Mouse (Mus musculus) common myeloid progenitor, adult 5-6 weeks (primary cell): Measurements from ENCODE around the gene Snai3. TPM values are rescaled to one million over a fixed set of nuclear protein-coding genes. Genes with fewer than 3 reads are reported as not detected.
A peak's percentile ranks its signal among the peaks of the same experiment; 100 is the strongest.

Source experiments
- ATAC-seq: replicated peaks from 2 replicates; pipeline ENCODE4 v1.8.0; 2016; ENCODE audit warnings: low read depth, mild to moderate bottlenecking, moderate TSS enrichment, inconsistent platforms; ENCODE audit not compliant: poor library complexity, severe bottlenecking
- total RNA-seq: library from RNA; stranded (forward); fragments of 200-1000, 187-1606 nt; gene quantifications from 2 replicates; pipeline ENCODE4 v1.2.3, GENCODE M21; 2017

Snai3 gene
- not detected in 2 replicates for total RNA-seq

- peak; percentile 26 for ATAC-seq
These were observed at the start of gene Snai3 for GRCm38 (mm10) chr8:122460524-122461472. Snai3 (minus strand) TSS chr8:122460733.

DNA sequence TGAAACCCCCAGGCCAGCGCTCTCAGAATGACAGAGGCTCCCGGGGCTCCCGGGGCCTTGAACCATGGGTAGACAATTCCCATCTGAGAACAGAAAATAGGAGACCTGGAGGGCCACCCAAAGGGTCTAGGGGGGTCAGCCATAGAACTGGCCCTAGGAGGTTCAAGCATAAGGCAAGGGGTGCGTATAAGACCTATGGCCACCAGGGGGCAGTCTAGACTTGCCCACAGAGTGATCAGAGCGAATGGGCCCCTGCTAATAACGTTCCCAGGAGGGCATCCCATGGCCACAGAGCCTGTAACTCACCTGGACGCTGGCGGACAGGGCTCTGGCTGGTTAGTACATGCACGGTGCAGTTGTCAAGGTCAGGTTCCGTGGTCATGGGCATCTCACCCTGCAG, 40.3 kb upstream of the Snai3 start:
- peak; percentile 80 for ATAC-seq

DNA sequence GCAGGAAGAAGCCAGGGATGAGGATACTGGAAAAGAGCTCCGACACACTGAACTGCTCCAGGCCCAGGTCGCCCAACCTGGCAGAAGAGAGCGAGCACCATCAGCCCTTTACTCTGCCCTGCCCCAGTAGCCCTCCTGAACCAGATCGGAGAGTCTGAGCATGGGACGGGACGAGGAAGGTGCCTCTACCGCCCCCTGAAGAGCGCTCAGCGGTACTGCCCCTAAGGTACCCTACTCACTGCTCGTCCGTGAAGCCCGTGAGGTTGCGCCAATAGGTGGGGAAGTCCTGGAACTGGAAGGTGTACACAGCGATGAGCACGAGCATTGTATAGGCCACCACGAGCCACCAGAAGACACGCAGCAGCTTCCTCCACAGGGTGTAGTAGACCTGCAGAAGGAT, 37.4 kb upstream of the Snai3 start:
- peak; percentile 29; the same call in 1 of the 2 replicates for ATAC-seq

- ATAC-seq: peak; percentile 10; the same call in 1 of the 2 replicates
These were observed 36.6 kb upstream of the Snai3 start for GRCm38 (mm10) chr8:122497016-122497734.

DNA sequence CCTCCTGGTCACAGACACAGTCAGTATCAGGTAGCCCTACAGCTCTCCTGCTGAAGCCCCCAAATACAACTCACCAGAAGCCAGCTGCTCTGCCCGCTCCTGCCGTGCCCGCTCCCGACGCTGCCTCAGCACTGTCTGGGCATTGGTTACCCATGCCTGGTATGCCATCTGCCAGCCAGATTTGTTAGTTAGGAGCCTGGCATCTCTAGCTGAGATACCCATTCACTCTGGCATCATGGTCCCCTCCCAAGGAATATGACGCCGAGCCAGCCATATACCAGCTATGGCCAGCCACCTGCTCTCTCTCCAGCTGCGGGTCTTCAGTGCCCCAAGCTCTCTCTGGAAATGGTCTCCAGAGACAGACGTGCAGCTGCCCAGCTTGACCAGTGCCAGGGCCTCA, 27.9 kb upstream of the Snai3 start:
- no peak for ATAC-seq

- peak; percentile 70 for ATAC-seq
These were observed 24.3 kb upstream of the Snai3 start for GRCm38 (mm10) chr8:122484831-122485230.

- no peak for ATAC-seq
These were observed 23.3 kb upstream of the Snai3 start for GRCm38 (mm10) chr8:122483877-122484276.

DNA sequence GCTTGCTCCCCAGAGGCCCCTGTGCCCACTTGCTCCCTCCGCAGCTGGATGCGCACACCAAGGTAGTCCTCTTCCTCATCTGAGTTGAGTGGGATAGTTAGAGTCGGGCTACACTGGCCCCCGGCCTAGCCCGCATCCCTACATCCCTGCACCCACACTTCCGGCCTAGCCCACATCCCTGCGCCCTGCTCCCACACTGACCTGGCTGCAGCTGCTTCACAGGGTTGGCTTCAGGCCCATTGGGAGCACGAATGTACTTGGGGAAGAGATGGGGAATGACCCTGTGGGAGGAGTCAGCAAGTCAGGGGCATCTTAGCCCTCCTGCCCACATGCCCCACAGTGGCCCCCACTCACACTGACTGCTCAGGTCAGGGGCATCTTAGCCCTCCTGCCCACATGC, 21.9 kb upstream of the Snai3 start:
- ATAC-seq: no peak

DNA sequence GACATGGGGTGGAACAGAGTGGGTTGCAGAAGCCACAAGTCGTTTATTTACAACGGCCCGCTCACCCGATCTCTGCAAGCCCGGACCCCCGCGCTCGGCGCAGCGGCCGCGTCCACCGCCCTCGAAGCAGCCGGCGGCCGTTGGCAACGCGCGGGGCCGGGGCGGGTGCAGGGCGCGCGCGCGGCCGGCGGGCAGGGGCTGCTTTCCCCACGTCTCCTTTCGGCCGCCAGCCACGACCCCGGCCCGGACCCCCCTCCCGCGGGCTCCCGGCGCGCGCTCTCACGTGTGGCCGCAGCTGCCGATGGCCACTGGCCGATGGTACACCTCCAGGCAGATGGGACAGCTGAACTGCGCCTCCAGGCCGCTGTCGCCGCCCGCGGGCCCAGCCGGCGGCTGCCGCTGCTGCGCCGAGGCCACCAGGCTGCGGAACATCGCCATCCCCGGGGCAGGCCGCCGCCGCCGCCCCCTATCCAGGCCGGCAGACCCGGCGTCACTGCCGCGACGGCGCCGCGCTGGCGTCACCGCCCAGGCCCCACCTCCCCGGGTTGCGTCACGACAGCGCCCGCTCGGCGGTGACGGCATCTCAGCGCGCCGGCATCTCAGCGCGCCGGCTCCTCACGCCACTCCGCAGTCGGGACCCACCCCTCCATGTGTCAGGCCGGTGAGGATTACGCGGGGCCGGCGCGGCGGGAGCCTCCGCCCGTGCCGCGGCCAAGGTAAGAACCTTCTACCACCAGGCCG, 15.2 kb upstream of the Snai3 start, which contains the start of the genes Rnf166 and Ctu2:
Rnf166 (minus strand) TSS at position 485 of the 741 bp plus-strand sequence.
Ctu2 (plus strand) TSS at position 564 of the 741 bp plus-strand sequence.
- peak; percentile 51 for ATAC-seq

DNA sequence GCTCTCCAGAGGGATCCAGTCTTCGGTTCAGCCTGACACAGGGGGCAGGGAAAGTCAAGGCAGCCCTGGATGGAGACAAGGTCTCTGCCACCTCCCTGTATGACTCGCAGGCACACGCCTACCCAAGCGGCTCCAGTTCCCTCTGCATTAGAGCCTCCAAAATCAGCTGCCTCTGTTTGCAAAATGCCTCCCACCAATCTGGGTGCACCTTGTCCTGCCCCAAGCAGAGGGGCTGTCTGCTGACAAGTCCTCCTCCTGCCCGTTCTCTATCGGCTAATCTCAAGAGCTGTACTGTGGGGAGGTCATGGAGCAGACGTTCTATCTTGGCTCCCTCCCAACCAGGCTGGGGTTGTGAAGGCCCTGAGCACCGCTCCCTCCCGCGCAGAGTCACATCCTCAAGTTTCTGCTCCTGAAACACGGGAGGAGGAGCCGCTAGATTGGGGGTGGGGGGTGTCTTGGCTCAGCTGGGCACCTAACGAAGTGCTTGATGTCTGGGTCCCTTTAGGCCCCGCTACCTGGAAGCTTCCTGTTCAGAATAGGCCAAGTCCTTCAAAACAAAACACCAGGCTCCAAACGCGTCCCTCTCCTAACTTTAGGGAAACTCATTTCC, 14.5 kb upstream of the Snai3 start:
- ATAC-seq: 0 out of 2 replicates have a peak, but pooled peaks have one; percentile 6

- peak; percentile 64 for ATAC-seq
These were observed 13.4 kb upstream of the Snai3 start for GRCm38 (mm10) chr8:122473911-122474421.

GRCm38 (mm10) chr8:122470691-122471090, 10.2 kb upstream of the Snai3 start:
- 0 out of 2 replicates have a peak, but pooled peaks have one; percentile 26 for ATAC-seq

DNA sequence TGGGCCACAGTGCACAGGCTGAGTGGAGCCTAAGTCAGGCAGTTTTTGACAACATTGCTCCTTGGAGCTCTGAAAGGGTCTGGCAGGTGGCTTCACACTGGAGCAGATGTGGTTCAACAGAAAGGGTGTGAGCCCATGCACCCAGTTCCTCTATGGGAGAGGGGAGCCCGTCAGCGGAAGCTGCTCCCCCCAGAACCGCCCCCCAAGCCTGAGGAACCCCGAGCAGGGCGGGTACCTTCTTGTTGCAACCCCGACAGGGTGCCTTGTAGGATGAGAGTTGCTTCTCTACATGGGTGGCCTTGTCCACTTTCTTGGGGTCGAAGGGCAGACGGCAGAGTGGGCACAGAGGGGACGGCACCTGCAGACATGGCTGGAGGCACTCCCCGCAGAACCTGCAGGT, 9.4 kb upstream of the Snai3 start:
- 0 out of 2 replicates have a peak, but pooled peaks have one; percentile 17 for ATAC-seq

DNA sequence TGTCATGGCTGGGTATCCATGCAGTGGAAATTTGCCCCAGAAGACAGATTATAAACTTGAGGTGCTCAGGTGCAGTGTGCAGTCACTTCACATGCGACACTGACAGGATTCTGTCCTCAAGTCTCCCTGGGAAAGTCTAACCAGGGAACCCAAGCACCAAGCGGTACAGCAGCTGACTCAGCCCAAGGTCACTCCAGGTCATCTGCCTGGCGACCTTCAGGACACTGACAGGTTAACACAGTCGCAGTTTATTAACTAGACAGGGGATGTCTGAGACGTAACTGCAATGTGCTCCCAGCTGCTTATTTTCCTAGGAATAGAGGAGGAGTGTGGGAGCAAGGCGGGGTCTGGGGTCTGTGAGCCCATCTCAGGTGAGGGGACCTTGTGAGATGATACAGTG, 8.9 kb upstream of the Snai3 start:
- no peak for ATAC-seq

DNA sequence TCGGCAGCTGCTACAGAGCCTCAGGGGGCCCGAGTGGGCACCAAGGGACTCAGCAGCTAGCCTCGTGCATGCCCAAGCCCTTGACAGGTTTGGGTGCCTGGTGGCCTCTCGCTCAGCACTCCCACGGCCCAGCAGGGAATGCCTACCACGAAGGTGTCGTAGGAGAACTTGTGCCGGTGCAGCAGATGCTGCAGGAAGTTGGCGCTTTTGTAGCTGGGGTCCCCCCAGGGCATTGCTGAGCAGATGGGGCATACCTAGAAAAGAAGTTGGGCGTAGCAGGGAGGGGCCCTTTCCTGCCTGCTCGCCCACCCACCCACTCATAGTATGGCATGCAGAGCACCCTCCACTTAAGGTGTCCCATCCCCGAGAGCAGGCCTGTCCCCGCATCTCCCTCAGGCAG, 7.3 kb upstream of the Snai3 start:
- no peak for ATAC-seq

- ATAC-seq: no peak
These were observed 4.5 kb upstream of the Snai3 start for GRCm38 (mm10) chr8:122464985-122465384.

DNA sequence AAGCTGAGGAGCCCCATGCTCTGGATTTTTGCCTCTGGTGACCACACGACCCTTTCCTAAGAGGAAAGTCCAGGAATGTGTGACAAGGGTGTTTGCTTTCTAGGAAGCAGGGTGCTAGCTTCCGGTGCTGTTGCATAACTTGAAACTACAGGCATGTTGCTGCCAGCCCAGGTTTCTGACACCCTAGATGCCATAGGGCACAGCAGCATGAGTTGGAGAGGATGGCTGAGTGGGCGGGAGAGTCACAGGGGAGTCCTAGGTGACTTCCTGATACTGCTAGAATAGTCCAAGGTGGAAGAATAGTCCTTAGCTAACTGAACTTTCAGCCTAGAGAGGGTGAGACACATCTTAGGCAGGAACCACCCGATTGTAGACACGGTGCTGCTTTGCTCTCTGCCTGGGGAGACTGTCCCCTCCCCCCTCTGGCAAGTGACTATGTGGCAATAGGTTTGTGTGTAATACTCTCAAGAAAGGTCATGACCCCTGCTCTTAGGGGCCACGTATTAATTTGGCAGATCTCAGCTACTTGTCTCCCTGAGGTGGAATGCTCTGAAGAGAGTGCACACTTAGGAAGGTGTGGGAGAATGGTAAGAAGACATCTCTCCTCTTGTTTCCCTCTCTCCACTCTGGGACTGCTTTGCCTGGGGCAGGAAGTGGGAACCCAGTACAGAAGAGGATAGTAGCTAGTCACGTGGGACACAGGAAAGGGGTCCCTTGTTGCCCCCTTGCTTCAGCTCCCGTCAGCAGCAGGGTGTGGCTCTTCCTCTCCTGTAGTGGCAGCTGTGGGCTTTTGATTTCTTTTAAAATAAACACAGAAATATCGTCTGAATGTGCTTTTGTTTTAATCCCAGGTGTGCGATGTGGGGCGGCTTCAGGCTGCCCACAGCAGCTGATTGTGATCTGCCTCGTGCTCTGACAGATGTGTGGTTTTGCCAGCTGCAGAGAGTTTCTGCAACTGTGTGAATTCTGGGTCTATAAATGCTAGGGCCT, 3.4 kb upstream of the Snai3 start:
- peak; percentile 30; the same call in 1 of the 2 replicates for ATAC-seq

GRCm38 (mm10) chr8:122462510-122462909, 2.0 kb upstream of the Snai3 start:
- no peak for ATAC-seq
